Mouse (Mus musculus): ENCODE measurements at regions not wholly inside any gene's neighbourhood (a gene's known extent, or its start where the extent isn't known, plus 50 kb on each side); places are given as distances from the start of the nearest gene placed in this dataset.
A peak's percentile ranks its signal among the peaks of the same experiment; 100 is the strongest.

GRCm38 (mm10) chr6:100390258-100390910 lies 103.1 kb upstream of the Rybp start:
- DNase-seq (ENCODE audit: low spot score in 2 of 2) = no peak

DNA sequence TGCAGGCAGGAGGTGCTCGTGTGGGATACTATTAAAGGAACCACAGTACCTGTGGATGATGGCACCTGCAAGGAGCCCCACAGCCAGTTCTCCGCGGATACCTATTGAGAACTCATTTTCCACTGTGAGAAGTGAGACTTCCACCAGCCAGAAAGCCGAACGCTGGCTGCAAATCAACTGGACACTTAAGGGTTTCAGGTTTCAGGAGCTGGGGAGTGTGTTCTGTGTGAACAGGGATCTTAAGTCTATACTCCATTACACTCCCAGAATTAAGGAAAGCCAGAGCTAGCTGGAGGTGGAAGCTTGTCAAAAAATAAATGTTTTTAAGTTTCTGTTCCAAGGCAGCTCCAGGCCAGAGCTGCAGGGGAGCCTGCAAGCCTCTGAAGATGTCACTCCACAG lies 99.8 kb upstream of the Rybp start:
- DNase-seq (ENCODE audit: low spot score in 2 of 2) = no peak

DNA sequence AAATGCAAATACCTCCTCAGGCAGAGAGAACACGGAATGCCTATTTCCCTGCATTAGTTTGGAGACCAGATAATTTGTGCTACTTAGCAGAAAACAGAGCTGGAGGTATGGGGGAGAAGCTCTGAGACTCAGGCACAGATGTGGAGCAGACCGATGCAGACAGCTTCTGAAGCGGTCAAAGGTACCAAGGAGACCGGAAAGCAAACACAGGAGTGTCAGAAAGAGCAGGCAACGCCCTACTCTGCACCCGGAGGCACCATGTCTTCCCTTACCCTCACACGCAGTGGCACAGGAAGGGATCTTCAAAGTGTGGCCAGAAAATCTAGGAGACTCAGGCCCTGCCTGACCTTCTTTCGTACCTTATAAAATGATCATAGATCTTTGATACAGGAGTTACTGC lies 98.4 kb upstream of the Rybp start:
- no peak for DNase-seq (ENCODE audit: low spot score in 2 of 2)

GRCm38 (mm10) chr6:100381046-100381445 lies 93.8 kb upstream of the Rybp start:
- DNase-seq (ENCODE audit: low spot score in 2 of 2) = no peak

GRCm38 (mm10) chr6:100380536-100380935 lies 93.3 kb upstream of the Rybp start:
- DNase-seq (ENCODE audit: low spot score in 2 of 2) = no peak

DNA sequence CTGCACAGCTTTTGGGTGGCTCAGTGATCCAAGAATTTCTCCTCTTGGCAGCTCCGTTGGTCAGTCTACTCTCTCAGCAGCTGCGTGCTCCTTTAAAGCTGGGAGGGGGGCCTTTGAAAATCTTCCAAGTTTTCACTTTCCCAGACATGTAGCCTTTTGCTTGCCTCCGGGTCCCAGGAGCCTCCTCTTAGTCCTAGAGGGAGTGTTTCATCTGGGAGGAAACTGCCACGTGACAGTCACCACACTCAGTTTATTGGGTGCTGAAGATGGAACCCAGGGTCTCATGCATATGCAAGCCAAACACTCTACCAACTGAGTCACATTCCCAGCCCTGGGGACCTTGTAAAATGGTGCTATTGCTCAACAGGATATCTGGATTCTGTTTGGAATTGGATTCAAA lies 92.5 kb upstream of the Rybp start:
- DNase-seq (ENCODE audit: low spot score in 2 of 2) = no peak

DNA sequence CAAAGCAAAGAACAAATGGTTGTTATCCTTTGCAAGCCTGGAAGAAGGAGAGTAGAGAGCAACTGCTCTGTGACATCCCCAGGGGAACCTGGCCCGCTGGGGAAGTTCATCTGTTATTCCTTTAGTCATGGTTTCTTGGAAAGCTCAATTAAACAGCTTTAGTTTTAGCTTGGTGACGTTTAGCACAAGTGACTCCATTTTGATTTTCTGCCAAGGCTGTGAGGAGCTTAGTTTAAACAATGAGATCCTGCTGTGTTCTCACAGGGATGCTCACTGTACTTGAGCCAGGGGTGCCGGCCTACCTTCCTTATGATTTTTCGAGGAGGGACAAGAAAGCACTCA lies 91.2 kb upstream of the Rybp start:
- DNase-seq (ENCODE audit: low spot score in 2 of 2) = peak in 1 of 2 experiments; percentile 6

DNA sequence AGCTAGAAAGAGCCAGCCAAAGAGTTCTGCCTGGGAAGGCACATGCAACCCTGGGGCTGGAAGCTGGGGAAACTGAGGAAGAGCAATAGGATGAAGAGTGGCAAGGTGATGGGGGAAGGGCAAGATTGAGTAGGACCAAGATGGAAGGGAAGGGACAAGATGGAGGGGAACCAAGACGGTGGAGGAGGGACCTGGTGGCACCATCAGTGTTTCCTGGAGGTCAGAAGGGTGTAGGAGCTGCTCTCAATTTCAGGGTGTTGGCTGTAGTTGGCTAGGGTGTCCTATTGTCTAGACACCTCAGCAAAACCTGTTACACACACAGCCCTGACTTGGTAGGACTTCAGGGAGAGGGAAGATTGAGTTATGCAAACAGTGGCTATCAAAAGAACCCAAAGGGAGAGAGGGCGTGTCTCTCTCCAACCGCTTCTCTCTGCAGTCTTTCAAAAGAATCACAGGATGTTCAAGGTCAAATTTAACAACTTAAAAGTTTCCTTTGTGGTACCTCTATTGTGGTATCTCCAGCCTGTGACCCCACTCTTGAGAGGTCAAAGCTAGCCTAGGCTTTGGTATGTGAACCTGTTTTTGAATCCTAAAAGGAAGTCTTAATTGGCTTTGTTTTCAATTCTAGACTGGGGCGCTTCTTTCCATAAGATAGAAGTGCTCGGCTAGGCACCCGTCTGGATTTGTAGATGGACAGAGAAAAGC lies 90.7 kb upstream of the Rybp start:
- no peak for DNase-seq (ENCODE audit: low spot score in 2 of 2)

- DNase-seq (ENCODE audit: low spot score in 2 of 2) = no peak
Observed at GRCm38 (mm10) chr6:100376656-100377055, 89.4 kb upstream of the Rybp start.

- DNase-seq (ENCODE audit: low spot score in 2 of 2) = no peak
Observed at GRCm38 (mm10) chr6:100370828-100371227, 83.5 kb upstream of the Rybp start.

- no peak for DNase-seq (ENCODE audit: low spot score in 2 of 2)
Observed at GRCm38 (mm10) chr6:100370358-100370757, 83.1 kb upstream of the Rybp start.

- no peak for DNase-seq (ENCODE audit: low spot score in 2 of 2)
Observed at GRCm38 (mm10) chr6:100366231-100366630, 78.9 kb upstream of the Rybp start.

DNA sequence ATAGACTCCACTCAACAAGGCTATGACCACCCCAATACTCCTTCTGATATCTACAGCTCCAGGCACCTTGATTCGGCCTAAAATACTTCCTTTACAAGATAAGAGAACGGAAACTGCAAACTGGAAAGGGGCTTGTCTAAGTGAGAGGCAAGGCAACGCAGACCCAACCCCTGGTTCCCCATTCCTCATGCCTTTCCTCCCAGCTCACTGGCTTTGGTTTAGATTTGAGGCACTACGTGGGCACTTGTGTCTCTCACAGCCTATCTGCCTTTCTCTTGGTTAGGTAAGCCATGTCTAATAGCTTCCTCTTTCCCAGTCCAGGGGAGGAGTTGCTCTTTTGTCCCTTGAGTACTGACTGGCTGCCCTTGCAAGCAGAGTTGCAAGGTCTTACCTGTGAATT lies 78.5 kb upstream of the Rybp start:
- DNase-seq (ENCODE audit: low spot score in 2 of 2) = no peak

- peak; percentile 71 to 72 for DNase-seq (ENCODE audit: low spot score in 2 of 2)
Observed at GRCm38 (mm10) chr6:100363683-100364082, 76.4 kb upstream of the Rybp start.

- DNase-seq (ENCODE audit: low spot score in 2 of 2) = no peak
Observed at GRCm38 (mm10) chr6:100356617-100357399, 69.5 kb upstream of the Rybp start.

DNA sequence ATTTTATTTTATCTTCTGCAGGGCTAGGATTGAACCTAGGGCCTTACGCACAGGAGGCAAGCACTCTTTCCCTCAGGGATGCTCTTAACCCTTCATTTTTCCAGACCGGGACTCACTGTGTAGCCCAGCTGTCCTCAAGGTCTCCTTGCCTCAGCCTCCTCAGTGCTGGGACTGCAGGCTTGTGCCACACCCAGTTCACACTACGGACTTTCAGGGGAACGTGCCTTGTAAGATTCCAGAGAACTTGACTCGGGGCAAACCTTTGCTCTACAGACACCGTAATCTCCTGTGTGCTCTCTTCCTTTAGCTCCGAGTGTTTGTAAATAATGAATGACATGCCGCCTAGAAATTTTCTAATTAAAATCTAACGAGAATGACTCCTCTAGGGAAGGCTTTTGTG lies 68.6 kb upstream of the Rybp start:
- DNase-seq (ENCODE audit: low spot score in 2 of 2) = no peak

GRCm38 (mm10) chr6:100347481-100347880 lies 60.2 kb upstream of the Rybp start:
- no peak for DNase-seq (ENCODE audit: low spot score in 2 of 2)

GRCm38 (mm10) chr6:100345073-100345472 lies 57.8 kb upstream of the Rybp start:
- no peak for DNase-seq (ENCODE audit: low spot score in 2 of 2)

- no peak for DNase-seq (ENCODE audit: low spot score in 2 of 2)
Observed at GRCm38 (mm10) chr6:100341305-100342290, 54.3 kb upstream of the Rybp start.

GRCm38 (mm10) chr6:100338291-100338690 lies 51.0 kb upstream of the Rybp start:
- DNase-seq (ENCODE audit: low spot score in 2 of 2) = no peak

Measured in frontal cortex, postnatal 36 days (tissue).